Mouse (Mus musculus) kidney, embryonic 15.5 days (tissue): ENCODE measurements around the gene Zfp651. TPM values are rescaled to one million over a fixed set of nuclear protein-coding genes. Genes with fewer than 3 reads are reported as not detected.

Source experiments
- ATAC-seq: fragments of 200-750 bp; cut with Nextera tagmentation; replicated peaks from 2 replicates; pipeline ENCODE4 v1.8.0; 2017; ENCODE audit warnings: moderate TSS enrichment; ENCODE audit not compliant: low FRiP score
- H3K27ac ChIP-seq: fragments of 300-500 bp; sonication (generic); 2 replicates; pipeline ENCODE4 v1.5.1; 2015; ENCODE audit warnings: mild to moderate bottlenecking, inconsistent platforms
- H3K27me3 ChIP-seq: fragments of 300-500 bp; sonication (generic); 2 replicates; pipeline ENCODE4 v1.6.1; 2015; ENCODE audit warnings: inconsistent platforms
- H3K36me3 ChIP-seq: fragments of 300-500 bp; sonication (generic); 2 replicates; pipeline ENCODE4 v1.6.1; 2015; ENCODE audit warnings: inconsistent platforms
- H3K4me1 ChIP-seq: fragments of 300-500 bp; sonication (generic); 2 replicates; pipeline ENCODE4 v1.6.1; 2015; ENCODE audit warnings: inconsistent platforms
- H3K4me2 ChIP-seq: fragments of 300-500 bp; sonication (generic); 2 replicates; pipeline ENCODE4 v1.6.1; 2015; ENCODE audit warnings: moderate library complexity, mild to moderate bottlenecking, inconsistent platforms
- H3K4me3 ChIP-seq: fragments of 300-500 bp; sonication (generic); replicated peaks from 2 replicates; pipeline ENCODE4 v1.5.1; 2015; ENCODE audit warnings: mild to moderate bottlenecking, inconsistent platforms
- H3K9ac ChIP-seq: fragments of 300-500 bp; sonication (generic); 2 replicates; pipeline ENCODE4 v1.6.1; 2015; ENCODE audit warnings: mild to moderate bottlenecking, inconsistent platforms
- H3K9me3 ChIP-seq: fragments of 300-500 bp; sonication (generic); replicated peaks from 2 replicates; pipeline ENCODE4 v1.6.1; 2016; ENCODE audit warnings: inconsistent platforms
- WGBS: fragments of 180-500 bp; shearing (Covaris S2); methylation state at CpG from one replicate; pipeline ENCODE4 v1.1.7; 2015; ENCODE audit warnings: mixed read lengths; 5-methylcytosine and 5-hydroxymethylcytosine counted together
- polyA plus RNA-seq: library from polyadenylated mRNA; unstranded; fragments of >200 nt; fragmentation: Nextera tagmentation; extraction: Ambion mirVana; gene quantifications from 2 replicates; pipeline ENCODE4 v1.2.1, GENCODE M21; 2015

The Zfp651 gene
- polyA plus RNA-seq, 1 experiment from 2014 or later, result 15.3 TPM

- Histone ChIP-seq H3K4me2 (no peak overlapping the region), H3K9ac (no peak overlapping the region), H3K36me3 (peaks cover 93% of the 10 kb centered on the region), H3K27me3 (no peaks in the 10 kb centered on the region), H3K9me3 (no peaks in the 10 kb centered on the region), H3K27ac (no peak overlapping the region), H3K4me3 (no peak overlapping the region), H3K4me1 (peaks cover 4% of the 10 kb centered on the region; the same call in 1 of the 2 replicates)
- ATAC-seq, result no peak
- 95% methylated on average over 9 of the region's 9 CpGs for WGBS
Observed at GRCm38 (mm10) chr9:121752774-121753173, 6.4 kb upstream of the Zfp651 start.

GRCm38 (mm10) chr9:121754624-121755023 lies 4.5 kb upstream of the Zfp651 start:
- WGBS, result 96% methylated on average over 3 of the region's 3 CpGs
- H3K9me3 ChIP-seq, result no peaks in the 10 kb centered on the region
- H3K27ac ChIP-seq, result no peak overlapping the region
- peaks cover 18% of the 10 kb centered on the region for H3K4me1 ChIP-seq
- H3K36me3 ChIP-seq, result peaks cover 76% of the 10 kb centered on the region
- H3K4me3 ChIP-seq, result no peak overlapping the region
- ATAC-seq, result no peak
- no peak overlapping the region for H3K4me2 ChIP-seq
- no peaks in the 10 kb centered on the region for H3K27me3 ChIP-seq
- H3K9ac ChIP-seq, result no peak overlapping the region

GRCm38 (mm10) chr9:121756785-121757184 lies 2.3 kb upstream of the Zfp651 start:
- no peak overlapping the region for H3K4me2 ChIP-seq
- 84% methylated on average over 3 of the region's 3 CpGs for WGBS
- H3K27ac ChIP-seq, result no peak overlapping the region

GRCm38 (mm10) chr9:121757432-121757831 lies 1.7 kb upstream of the Zfp651 start:
- 60% methylated on average over 3 of the region's 3 CpGs for WGBS
- Histone ChIP-seq H3K27me3 (no peaks in the 10 kb centered on the region), H3K4me2 (no peak overlapping the region), H3K4me1 (peaks cover 38% of the 10 kb centered on the region), H3K36me3 (peaks cover 50% of the 10 kb centered on the region), H3K27ac (no peak overlapping the region), H3K9me3 (no peaks in the 10 kb centered on the region), H3K4me3 (no peak overlapping the region), H3K9ac (no peak overlapping the region)
- ATAC-seq, result no peak

More at GRCm38 (mm10) chr9:121756785-121757184, 2.3 kb upstream of the Zfp651 start:
- peaks cover 54% of the 10 kb centered on the region for H3K36me3 ChIP-seq
- ATAC-seq, result no peak
- H3K4me1 ChIP-seq, result peaks cover 35% of the 10 kb centered on the region
- no peaks in the 10 kb centered on the region for H3K27me3 ChIP-seq
- H3K9me3 ChIP-seq, result no peaks in the 10 kb centered on the region
- no peak overlapping the region for H3K4me3 ChIP-seq
- no peak overlapping the region for H3K9ac ChIP-seq

DNA sequence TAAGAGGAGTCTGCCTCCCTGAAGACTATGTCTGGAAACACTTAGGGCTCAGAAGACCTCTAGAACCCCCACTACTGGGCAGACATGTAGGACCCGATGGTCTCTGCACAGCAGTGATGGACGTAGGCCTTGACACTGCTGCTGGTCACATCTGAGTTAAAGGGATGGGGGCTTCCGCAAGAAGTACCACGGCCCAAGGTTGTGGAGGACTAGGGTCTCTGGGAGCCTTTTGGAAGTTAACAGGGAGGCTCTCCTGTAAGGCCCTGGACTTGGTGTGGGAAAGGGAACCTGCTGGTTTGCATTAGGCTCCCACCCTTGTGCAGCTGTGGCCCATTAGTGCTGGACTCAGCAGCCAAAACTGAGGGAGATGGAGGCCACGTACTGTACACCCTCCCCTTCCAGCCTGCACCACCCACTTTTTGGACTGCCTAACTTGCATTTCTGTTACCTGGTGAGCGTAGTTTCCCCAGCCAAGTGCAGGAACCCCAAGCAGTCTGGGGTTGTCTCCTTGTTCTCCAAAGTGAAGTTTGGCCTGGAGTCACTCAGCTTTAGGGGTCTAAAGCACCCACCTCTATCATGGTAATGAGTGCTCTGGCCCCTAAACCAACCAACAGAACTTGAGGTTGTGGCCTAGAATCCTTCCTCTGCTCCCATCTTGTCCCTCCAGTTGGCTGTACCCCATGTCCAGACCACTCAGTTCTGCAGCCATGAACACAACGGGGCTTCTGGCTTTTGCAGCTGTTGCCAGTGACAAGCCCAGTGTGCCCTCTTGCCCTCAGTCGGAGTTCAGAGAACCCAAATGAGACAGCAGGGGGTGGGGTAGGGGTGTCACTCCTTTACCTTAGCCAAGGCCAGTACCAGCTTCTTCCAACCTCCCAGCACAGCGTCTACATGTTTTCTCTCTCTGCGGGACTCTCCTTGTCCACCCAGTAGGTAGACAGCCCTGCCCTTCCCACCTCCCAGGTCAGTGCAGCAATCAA lies 1.0 kb upstream of the Zfp651 start:
- Histone ChIP-seq H3K4me2 (peak overlapping the region; percentile 96), H3K4me1 (peaks cover 38% of the 10 kb centered on the region), H3K36me3 (peaks cover 52% of the 10 kb centered on the region), H3K4me3 (peak overlapping the region; percentile 87), H3K9me3 (no peaks in the 10 kb centered on the region), H3K9ac (peak overlapping the region; percentile 79; the same call in 1 of the 2 replicates), H3K27me3 (no peaks in the 10 kb centered on the region), H3K27ac (peak overlapping the region; percentile 91)
- WGBS, result 49% methylated on average over 10 of the region's 10 CpGs
- no peak for ATAC-seq

GRCm38 (mm10) chr9:121760271-121761090 lies 1.4 kb downstream of the Zfp651 start:
- H3K9me3 ChIP-seq, result no peaks in the 10 kb centered on the region
- 1% methylated on average over 43 of the region's 43 CpGs for WGBS
- peaks cover 51% of the 10 kb centered on the region for H3K36me3 ChIP-seq
- H3K4me1 ChIP-seq, result peaks cover 38% of the 10 kb centered on the region
- H3K9ac ChIP-seq, result peak overlapping the region; percentile 79
- H3K27me3 ChIP-seq, result no peaks in the 10 kb centered on the region
- H3K4me2 ChIP-seq, result peak overlapping the region; percentile 96
- peak overlapping the region; percentile 91 for H3K27ac ChIP-seq
- H3K4me3 ChIP-seq, result peak overlapping the region; percentile 87
- ATAC-seq, result peak; percentile 70

GRCm38 (mm10) chr9:121761091-121761665 lies 2.0 kb downstream of the Zfp651 start:
- Histone ChIP-seq H3K4me1 (peaks cover 38% of the 10 kb centered on the region), H3K9me3 (no peaks in the 10 kb centered on the region), H3K9ac (peak overlapping the region; percentile 79; the same call in 1 of the 2 replicates), H3K4me3 (peak overlapping the region; percentile 87), H3K27me3 (no peaks in the 10 kb centered on the region), H3K27ac (peak overlapping the region; percentile 91), H3K36me3 (peaks cover 51% of the 10 kb centered on the region), H3K4me2 (peak overlapping the region; percentile 96)
- ATAC-seq, result no peak
- WGBS, result 71% methylated on average over 10 of the region's 10 CpGs

DNA sequence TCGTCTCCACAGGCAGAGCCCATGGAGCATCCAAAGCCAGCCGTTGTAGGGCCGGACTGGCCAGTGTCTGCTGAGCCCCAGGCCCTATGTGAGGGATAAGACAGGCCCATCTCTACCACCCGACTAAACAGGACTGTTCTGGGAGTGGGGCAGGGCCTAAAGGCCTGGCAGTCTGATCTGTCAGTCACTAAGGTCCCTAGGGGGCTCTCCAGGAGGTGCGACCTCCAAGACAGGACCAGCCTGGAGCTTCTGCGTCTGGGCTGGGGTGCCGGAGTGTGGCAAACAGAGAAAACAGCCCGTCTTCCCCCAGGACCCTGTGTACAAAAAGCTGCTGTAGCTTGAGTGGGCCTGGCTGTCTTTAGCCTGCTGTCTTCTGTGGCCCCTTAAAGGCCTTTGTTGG lies 2.7 kb downstream of the Zfp651 start:
- no peak for ATAC-seq
- Histone ChIP-seq H3K36me3 (peaks cover 52% of the 10 kb centered on the region), H3K9me3 (no peaks in the 10 kb centered on the region), H3K27ac (no peak overlapping the region), H3K9ac (no peak overlapping the region), H3K4me3 (no peak overlapping the region), H3K27me3 (no peaks in the 10 kb centered on the region), H3K4me2 (no peak overlapping the region), H3K4me1 (peaks cover 38% of the 10 kb centered on the region)
- 71% methylated on average over 8 of the region's 8 CpGs for WGBS

DNA sequence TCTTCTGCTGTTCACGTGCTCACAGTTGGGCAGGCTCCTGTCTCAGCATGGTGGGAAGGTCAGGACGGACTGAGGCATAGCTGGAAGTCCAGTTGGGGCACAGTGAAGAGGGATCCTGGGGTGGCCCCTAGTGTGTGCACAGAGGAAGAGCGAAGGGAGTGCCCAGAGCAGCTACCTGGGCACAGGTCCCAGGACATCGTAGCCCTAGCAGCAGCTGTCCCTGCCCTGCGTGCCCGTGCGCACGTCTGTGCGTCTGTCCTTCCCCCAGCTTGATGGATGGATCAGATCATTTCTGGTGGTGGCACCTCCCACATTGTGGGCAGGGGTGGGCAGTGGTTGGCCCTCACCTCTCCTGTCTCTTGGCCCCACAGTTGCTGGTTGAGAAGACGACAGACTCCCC lies 3.1 kb downstream of the Zfp651 start:
- Histone ChIP-seq H3K4me2 (no peak overlapping the region), H3K27me3 (no peaks in the 10 kb centered on the region), H3K9me3 (no peaks in the 10 kb centered on the region), H3K27ac (no peak overlapping the region), H3K9ac (no peak overlapping the region), H3K36me3 (peaks cover 53% of the 10 kb centered on the region), H3K4me3 (no peak overlapping the region), H3K4me1 (peaks cover 38% of the 10 kb centered on the region)
- WGBS, result 84% methylated on average over 10 of the region's 10 CpGs
- no peak for ATAC-seq

GRCm38 (mm10) chr9:121762761-121763160 lies 3.6 kb downstream of the Zfp651 start:
- H3K9me3 ChIP-seq, result no peaks in the 10 kb centered on the region
- no peak overlapping the region for H3K4me3 ChIP-seq
- H3K4me1 ChIP-seq, result peaks cover 35% of the 10 kb centered on the region
- no peak overlapping the region for H3K9ac ChIP-seq
- no peak overlapping the region for H3K27ac ChIP-seq
- H3K27me3 ChIP-seq, result no peaks in the 10 kb centered on the region
- ATAC-seq, result no peak
- WGBS, result 88% methylated on average over 25 of the region's 25 CpGs
- no peak overlapping the region for H3K4me2 ChIP-seq
- peaks cover 54% of the 10 kb centered on the region for H3K36me3 ChIP-seq

DNA sequence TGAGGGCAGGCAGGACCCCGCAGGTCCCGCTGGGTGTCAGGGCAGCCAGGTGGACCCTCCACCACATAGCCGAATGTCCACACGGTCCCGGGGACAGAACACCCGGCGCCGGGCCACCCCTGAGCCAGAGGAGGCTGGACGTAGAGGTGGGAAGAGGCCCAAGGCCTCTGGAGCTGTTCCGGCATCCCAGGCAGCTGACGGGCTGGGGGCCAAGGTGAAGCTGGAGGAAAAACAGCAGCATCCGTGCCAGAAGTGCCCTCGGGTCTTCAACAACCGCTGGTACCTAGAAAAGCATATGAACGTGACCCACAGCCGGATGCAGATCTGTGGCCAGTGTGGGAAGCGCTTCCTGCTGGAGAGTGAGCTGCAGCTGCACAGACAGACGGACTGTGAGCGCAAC lies 4.6 kb downstream of the Zfp651 start:
- Histone ChIP-seq H3K27me3 (no peaks in the 10 kb centered on the region), H3K4me1 (peaks cover 25% of the 10 kb centered on the region), H3K4me3 (no peak overlapping the region), H3K9ac (no peak overlapping the region), H3K36me3 (peaks cover 62% of the 10 kb centered on the region), H3K27ac (no peak overlapping the region), H3K9me3 (no peaks in the 10 kb centered on the region), H3K4me2 (no peak overlapping the region)
- ATAC-seq, result no peak
- 91% methylated on average over 19 of the region's 19 CpGs for WGBS
